9 mouse cellular contexts compared by ENCODE assay signal in genomic region chr14:74884024-74884680, GRCm38 (mm10).
DNase-seq lines count a peak whose midpoint lies in the region; ATAC-seq and TF ChIP-seq lines count a peak whose summit lies in the region.
"Had no signal": no experiment of that assay in that cellular context is flagged by ENCODE, and none has a peak within 500 bp of the region (broad histone marks: within the 10 kb centered on the region; RNA-seq: fewer than 3 reads in every experiment).

No protein-coding gene starts in this region.

- H3K4me3 ChIP-seq in MEL (ENCODE audit: control insufficient read depth in 1 of 2, insufficient read depth in 1 of 2, low read depth in 2 of 2, low read length in 2 of 2) = no peak overlapping the region
- H3K4me3 ChIP-seq in forebrain, postnatal 0 days (ENCODE audit: low read depth, low read length) = no peak overlapping the region
- H3K4me3 ChIP-seq in stomach, embryonic 15.5 days (replicated peaks) = no peak overlapping the region
- H3K4me3 ChIP-seq: liver, embryonic 15.5 days had no signal

- H3K27ac ChIP-seq in MEL (ENCODE audit: control insufficient read depth, low read depth, low read length) = no peak overlapping the region
- H3K27ac ChIP-seq in forebrain, postnatal 0 days (ENCODE audit: low read depth, low read length) = 0 out of 2 replicates have a peak overlapping the region, but pooled peaks have one; percentile 5
- peak overlapping the region; percentile 17 for H3K27ac ChIP-seq in stomach, embryonic 15.5 days
- H3K27ac ChIP-seq: liver, embryonic 15.5 days had no signal

- TF ChIP-seq CTCF in MEL (IDR thresholded peaks at IDR 0.05 in 2 of 3, conservative IDR thresholded peaks at IDR 0.05 in 1 of 3; ENCODE audit: control insufficient read depth in 1 of 3, insufficient read depth in 1 of 3, low read depth in 2 of 3, low read length in 3 of 3, poor library complexity in 1 of 3, severe bottlenecking in 1 of 3) = no peak
- no peak for TF ChIP-seq CTCF in forebrain, postnatal 0 days (IDR thresholded peaks at IDR 0.05; ENCODE audit: low read depth)

- H3K9me3 ChIP-seq in MEL (replicated peaks; ENCODE audit: insufficient read depth, low read length) = no peaks in the 10 kb centered on the region
- H3K9me3 ChIP-seq in forebrain, postnatal 0 days (ENCODE audit: low read length) = no peaks in the 10 kb centered on the region
- no peaks in the 10 kb centered on the region for H3K9me3 ChIP-seq in stomach, embryonic 15.5 days
- H3K9me3 ChIP-seq: liver, embryonic 15.5 days had no signal

- no peaks in the 10 kb centered on the region; a peak in 1 of 4 replicates for H3K36me3 ChIP-seq in MEL (ENCODE audit: control insufficient read depth in 1 of 2, insufficient read depth in 2 of 2, low read length in 2 of 2)
- no peaks in the 10 kb centered on the region for H3K36me3 ChIP-seq in forebrain, postnatal 0 days (ENCODE audit: insufficient read depth)
- no peaks in the 10 kb centered on the region for H3K36me3 ChIP-seq in stomach, embryonic 15.5 days
- H3K36me3 ChIP-seq: liver, embryonic 15.5 days had no signal

- no peak for DNase-seq in MEL (ENCODE audit: low read depth, low spot score)
- peak; percentile 38 for DNase-seq in cerebellum, adult 11-12 months
- DNase-seq in forebrain, postnatal 0 days = peak; percentile 74
- DNase-seq in heart, postnatal 25 days (ENCODE audit: low spot score) = peak; percentile 23
- DNase-seq in kidney, postnatal 4 days = peak; percentile 82 to 85
- DNase-seq in mesoderm, embryonic 11.5 days (ENCODE audit: low read depth, low spot score) = peak; percentile 57

- 0 out of 2 replicates have a peak, but pooled peaks cover 2% of the 10 kb centered on the region for H3K79me2 ChIP-seq in MEL (ENCODE audit: control insufficient read depth, insufficient read depth, low read length, poor library complexity)

- ATAC-seq in forebrain, postnatal 0 days = peak; percentile 92
- peak; percentile 61; the same call in 1 of the 2 replicates for ATAC-seq in stomach, embryonic 15.5 days (ENCODE audit: insufficient read depth, low FRiP score, low read depth)
- no peak for ATAC-seq in erythroid progenitor cell, adult 5-6 weeks (replicated peaks; ENCODE audit: low FRiP score, poor library complexity, severe bottlenecking)

- H3K4me1 ChIP-seq in MEL (ENCODE audit: control insufficient read depth in 1 of 2, insufficient read depth in 2 of 2, low read length in 2 of 2) = no peaks in the 10 kb centered on the region
- H3K4me1 ChIP-seq in forebrain, postnatal 0 days (ENCODE audit: insufficient read depth) = peaks cover 12% of the 10 kb centered on the region
- H3K4me1 ChIP-seq in stomach, embryonic 15.5 days = peaks cover 33% of the 10 kb centered on the region

- 11% methylated on average over 13 of the region's 13 CpGs for WGBS in forebrain, postnatal 0 days
- whole genome bisulfite sequencing in stomach, embryonic 15.5 days = 16% methylated on average over 13 of the region's 13 CpGs

- TF ChIP-seq EP300 in MEL (IDR thresholded peaks at IDR 0.05; ENCODE audit: low read depth in 1 of 2, low read length in 2 of 2) = no peak

- intact Hi-C loops in heart, postnatal 25 days (cut with DNase I) = no loop called here

- TF ChIP-seq RAD21 in MEL (IDR thresholded peaks at IDR 0.05; ENCODE audit: low read depth, low read length) = no peak

- H3K27me3 ChIP-seq in MEL (ENCODE audit: control insufficient read depth in 1 of 2, insufficient read depth in 2 of 2, low read length in 2 of 2) = no peaks in the 10 kb centered on the region
- no peaks in the 10 kb centered on the region for H3K27me3 ChIP-seq in forebrain, postnatal 0 days (ENCODE audit: insufficient read depth, low read length)
- H3K27me3 ChIP-seq in stomach, embryonic 15.5 days (replicated peaks) = no peaks in the 10 kb centered on the region
- H3K27me3 ChIP-seq: liver, embryonic 15.5 days had no signal

- no peak for TF ChIP-seq POLR2A in MEL (IDR thresholded peaks at IDR 0.05; ENCODE audit: control insufficient read depth in 1 of 2, insufficient read depth in 1 of 2, low read depth in 1 of 2, low read length in 2 of 2, poor library complexity in 1 of 2)

- H3K9ac ChIP-seq in MEL (ENCODE audit: control insufficient read depth, low read depth, low read length, poor library complexity, severe bottlenecking) = no peak overlapping the region
- no peak overlapping the region for H3K9ac ChIP-seq in forebrain, postnatal 0 days
- H3K9ac ChIP-seq in stomach, embryonic 15.5 days = no peak overlapping the region
- H3K9ac ChIP-seq: liver, embryonic 15.5 days had no signal

- no peak overlapping the region for H3K4me2 ChIP-seq in forebrain, postnatal 0 days (ENCODE audit: low read depth)
- peak overlapping the region; percentile 19; the same call in 1 of the 2 replicates for H3K4me2 ChIP-seq in stomach, embryonic 15.5 days
- H3K4me2 ChIP-seq: liver, embryonic 15.5 days had no signal

TF ChIP-seq in MEL, 35 proteins besides CTCF, POLR2A, EP300 and RAD21:
- TF ChIP-seq ZMIZ1 (IDR thresholded peaks at IDR 0.05; ENCODE audit: low read depth, low read length) (no peak), E2F4 (IDR thresholded peaks at IDR 0.05; ENCODE audit: borderline replicate concordance, low read depth, low read length) (no peak), KAT2A (conservative IDR thresholded peaks at IDR 0.05; ENCODE audit: low read depth, low read length) (no peak), RCOR1 (IDR thresholded peaks at IDR 0.05; ENCODE audit: low read depth, low read length) (peak; percentile 38; the same call in 1 of the 2 replicates), ZKSCAN1 (IDR thresholded peaks at IDR 0.05; ENCODE audit: low read depth, low read length) (no peak), MAX (IDR thresholded peaks at IDR 0.05; ENCODE audit: low read length) (no peak), SMC3 (IDR thresholded peaks at IDR 0.05; ENCODE audit: low read depth, low read length) (no peak), GATA1 (IDR thresholded peaks at IDR 0.05; ENCODE audit: low read depth, low read length) (0 out of 2 replicates have a peak, but pooled peaks have one; percentile 22), CHD1 (IDR thresholded peaks at IDR 0.05; ENCODE audit: low read depth, low read length) (no peak), JUND (IDR thresholded peaks at IDR 0.05; ENCODE audit: low read depth, low read length) (no peak), MYB (IDR thresholded peaks at IDR 0.05; ENCODE audit: low read depth, low read length) (no peak), MXI1 (IDR thresholded peaks at IDR 0.05; ENCODE audit: low read depth, low read length) (no peak), USF1 (IDR thresholded peaks at IDR 0.05; ENCODE audit: low read depth, low read length) (no peak), BHLHE40 (IDR thresholded peaks at IDR 0.05; ENCODE audit: borderline replicate concordance, low read depth, low read length) (no peak), SIN3A (IDR thresholded peaks at IDR 0.05; ENCODE audit: low read length) (no peak)
